Mouse (Mus musculus) cerebellum, adult 8-10 months (tissue): ENCODE measurements at regions not wholly inside any gene's neighbourhood (a gene's known extent, or its start where the extent isn't known, plus 50 kb on each side); places are given as distances from the start of the nearest gene placed in this dataset.
A peak's percentile ranks its signal among the peaks of the same experiment; 100 is the strongest.

Experiments
- DNase-seq: peaks from one replicate; pipeline ENCODE4 v3.0.0; 2022

DNA sequence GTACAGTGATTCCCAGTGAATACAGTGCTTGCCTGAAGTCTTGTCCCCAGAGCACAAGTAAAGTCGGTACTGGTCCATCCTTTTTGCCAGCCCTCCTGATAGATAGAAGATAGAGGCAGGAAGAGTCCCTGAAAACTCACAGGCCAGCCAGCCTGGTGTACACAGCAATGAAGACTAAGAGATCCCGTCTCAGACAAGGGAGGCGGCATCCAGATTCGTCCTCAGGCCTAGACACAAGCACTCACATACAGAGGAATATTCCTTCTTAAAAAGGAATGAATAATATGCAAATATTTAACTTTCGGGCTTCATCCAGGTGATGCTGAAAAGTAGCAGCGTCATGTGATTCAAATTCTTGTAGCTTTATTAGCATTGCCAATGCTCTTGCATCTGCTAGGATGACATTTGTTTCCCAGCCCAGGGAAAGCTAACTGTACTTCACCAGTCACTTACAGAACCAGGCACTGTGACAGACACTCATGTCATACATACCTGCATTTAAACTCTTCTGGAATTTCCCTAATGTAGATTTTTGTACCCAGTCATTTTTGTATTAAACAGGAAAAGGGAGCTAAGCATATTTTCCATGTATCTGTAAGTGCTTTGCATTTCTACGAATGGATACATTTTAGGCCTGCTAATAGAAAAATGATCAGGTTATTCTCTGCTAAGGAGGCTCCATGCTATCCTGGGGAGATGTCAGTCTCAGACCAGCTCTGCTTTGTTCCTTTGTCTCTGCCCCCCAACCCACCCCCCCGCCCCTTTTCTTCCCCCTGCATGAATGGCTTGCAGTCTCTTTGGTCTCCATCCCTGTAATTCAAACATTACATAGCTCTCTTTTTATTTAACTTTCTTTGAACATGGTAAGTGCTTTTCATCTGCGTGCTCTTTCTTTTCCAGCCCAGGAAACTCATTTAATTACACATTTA, 162.5 kb upstream of the Gm9747 start:
- no peak for DNase-seq

DNA sequence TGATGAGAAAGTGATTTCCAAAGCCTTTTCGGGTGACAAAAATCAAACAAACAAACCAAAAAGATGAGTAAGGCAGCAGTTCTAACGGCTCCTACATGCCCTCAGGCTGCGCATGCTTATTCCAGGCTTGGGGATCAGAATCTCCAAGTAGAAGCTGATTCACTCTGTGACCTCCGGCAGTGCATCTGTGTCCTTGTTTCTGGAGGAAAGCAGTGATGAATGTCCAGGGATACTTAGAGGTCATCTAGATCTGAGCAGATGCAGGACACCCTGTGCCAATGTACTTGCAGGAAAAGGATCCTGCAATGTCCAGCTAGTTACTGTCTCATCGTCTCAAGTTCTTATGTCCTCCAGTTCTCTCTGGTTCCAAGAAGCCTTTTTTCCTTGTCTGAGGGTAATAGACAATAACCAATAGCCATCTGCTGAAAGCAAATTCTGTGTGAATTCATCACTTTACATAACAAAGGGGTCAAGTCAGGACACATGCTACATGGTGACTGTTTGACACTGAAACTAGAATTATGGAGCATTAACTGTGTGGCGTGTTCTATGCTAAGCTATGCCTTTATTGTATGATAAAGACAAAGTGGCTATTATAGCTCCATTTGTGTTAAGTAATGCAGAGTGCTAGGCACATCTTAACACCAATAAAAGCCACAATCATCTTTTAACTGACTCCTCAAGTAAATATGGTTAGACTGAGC, 143.6 kb upstream of the Gm9747 start:
- DNase-seq: no peak

DNA sequence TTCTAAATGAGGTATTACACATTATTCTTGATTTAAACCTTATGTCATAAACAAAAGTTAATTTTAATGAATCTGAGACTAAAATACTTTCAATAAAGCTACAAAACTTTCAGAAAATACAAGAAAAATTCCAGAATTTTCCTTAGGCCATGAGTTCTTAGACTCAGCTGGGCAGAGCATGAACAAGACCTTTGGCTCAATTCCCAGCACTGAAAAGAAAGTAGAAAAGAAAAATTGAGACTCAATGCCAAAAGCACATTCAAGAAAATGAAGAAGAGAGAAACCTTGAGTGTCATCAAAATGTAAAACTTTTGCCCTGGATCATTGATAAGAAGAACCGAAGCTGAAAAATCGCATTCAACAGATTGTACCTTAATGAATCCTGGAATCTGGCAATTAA, 137.8 kb upstream of the Gm9747 start:
- DNase-seq: no peak

DNA sequence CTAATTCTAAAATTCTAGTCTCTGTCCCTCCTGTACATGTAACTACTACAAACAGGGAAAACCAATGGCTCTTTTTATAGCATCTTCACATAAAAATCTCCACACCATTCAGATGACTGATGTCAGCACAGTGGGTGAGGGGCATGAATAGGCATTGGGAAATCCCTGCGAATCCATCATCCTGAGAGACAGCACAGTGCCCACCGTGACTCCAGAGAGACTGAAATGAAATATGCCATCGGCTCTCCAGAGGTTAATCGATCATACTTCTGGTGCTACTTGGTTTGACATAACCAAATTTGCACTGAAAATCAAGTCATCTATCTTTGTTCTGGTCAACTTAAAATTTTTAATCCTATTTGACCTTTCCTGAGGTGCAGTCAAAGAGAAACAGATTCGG, 126.2 kb upstream of the Gm9747 start:
- no peak for DNase-seq

DNA sequence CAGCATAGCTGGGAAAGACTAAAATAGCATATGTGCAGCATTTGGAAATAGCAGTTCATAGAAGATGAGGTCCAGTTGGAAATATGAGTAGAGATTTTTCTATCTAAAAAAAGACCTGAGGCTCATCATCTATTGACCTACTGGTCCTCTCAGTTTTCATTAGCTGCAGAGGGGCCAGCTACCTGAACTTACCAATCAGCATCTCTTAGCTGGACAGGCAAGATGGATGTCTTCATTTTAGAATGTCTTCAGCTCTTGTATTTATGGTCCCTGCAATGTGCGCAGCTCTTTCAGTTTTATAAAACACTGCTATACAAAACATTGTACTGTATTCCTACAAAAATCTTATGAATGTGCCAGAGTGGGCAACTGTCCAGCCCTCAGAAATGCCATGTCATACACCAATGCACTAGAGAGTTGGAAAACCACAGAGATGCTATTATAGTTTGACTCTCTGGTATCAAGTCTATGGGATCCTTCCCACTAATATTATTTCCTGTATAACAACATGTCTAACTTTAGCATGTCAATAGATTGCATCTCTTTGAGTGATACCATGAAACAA, 122.8 kb upstream of the Gm9747 start:
- no peak for DNase-seq

DNA sequence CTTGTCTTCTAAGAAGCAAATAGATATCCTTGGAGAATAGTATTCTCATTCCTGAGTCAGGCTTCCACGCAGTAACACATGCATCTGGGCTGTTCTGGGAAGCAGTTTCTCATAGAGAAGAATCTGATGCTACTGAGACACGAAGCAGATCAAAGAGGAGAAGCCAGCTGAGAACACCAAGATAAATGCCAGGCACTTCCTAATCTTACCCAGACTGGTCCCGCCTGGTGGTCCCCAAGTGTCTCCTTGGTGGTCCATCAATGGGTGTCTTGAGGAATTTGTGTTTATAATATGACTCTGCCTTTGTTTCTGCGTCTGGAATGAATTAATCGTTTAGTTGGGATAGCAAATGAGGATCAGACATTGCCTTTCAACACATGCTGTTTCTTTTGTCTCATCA, 120.5 kb upstream of the Gm9747 start:
- no peak for DNase-seq

DNA sequence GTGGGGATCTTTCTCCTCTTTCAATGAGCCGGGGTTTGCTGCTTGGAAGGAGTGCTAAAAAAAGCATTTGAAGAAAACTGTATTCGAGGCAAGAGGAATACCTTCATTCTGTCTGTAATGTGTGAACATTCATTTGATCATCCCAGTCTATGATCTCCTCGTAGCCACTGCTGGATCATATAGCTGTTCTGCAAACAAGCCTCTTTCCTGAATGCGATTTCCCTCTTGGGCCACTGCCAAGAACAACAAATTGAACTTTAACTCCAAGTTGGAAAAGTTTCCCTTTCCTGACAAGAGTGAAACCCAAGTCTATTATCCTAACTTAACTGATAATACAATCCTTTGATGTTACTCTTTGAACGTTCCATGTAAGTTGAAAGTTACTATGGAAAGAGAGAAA, 108.4 kb upstream of the Gm9747 start:
- no peak for DNase-seq

DNA sequence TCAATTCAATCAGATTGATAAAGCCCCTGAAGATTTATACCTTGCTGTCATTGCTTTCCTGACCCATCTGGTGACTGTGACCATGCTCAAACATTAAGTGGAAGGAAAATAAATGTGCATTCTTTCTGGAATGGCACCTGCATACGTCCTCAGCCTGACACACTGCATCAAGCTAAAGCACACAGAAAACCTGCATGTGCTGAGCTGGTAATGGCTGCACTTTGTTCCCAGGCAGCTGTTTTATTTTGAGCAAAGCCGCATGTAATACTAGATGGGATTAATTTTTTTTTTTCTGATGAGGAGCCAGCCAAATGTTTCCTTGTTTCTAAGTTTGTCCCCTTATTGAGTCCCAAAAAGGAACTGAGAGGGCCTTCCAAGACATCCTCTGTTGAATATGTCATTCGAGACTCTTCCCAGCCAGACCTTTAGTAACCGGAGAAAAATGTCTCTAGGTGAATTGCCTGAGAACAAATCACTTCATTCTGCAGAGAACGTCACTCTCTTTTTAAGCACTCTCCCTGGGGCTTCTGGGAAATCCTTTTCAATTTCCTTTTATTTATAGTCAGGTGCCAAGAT, 103.1 kb upstream of the Gm9747 start:
- DNase-seq: no peak

DNA sequence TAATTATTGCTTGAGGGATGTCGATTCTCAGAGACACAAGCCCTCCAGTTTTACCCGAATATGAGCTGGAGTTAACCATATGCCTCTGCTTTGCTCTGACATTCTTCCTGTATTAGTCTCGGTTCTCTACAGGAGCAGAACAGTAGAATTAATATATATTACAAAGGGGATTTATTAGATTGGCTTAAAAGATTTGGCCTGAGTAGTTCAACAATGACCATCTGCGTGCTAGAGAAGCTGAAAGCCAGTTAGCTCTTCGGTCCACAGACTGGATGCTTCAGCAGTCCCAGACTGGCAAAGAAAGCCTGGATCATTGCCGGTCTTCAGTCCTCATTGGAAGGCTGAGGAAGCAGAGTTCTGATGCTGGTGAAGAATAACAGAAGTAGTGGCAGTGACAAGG, 100.4 kb upstream of the Gm9747 start:
- no peak for DNase-seq

DNA sequence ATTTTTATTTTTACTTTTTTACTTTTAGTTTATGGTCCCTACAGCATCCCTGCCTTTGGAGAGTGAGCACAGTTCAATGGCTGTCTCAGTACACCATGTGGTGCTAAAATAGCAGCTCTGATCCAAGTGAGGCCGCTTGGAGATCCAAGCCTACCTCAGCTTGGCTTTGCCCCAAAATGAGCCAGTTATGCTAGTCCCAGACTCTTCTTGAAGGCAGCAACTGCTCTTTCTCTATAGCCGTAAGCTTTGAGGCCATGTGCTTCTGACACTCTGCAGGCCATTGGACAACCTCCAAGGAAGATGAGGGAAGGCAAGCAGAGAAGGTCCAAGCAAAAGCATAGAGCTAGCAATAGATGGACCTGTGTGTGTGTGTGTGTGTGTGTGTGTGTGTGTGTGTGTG, 98.0 kb upstream of the Gm9747 start:
- DNase-seq: no peak

DNA sequence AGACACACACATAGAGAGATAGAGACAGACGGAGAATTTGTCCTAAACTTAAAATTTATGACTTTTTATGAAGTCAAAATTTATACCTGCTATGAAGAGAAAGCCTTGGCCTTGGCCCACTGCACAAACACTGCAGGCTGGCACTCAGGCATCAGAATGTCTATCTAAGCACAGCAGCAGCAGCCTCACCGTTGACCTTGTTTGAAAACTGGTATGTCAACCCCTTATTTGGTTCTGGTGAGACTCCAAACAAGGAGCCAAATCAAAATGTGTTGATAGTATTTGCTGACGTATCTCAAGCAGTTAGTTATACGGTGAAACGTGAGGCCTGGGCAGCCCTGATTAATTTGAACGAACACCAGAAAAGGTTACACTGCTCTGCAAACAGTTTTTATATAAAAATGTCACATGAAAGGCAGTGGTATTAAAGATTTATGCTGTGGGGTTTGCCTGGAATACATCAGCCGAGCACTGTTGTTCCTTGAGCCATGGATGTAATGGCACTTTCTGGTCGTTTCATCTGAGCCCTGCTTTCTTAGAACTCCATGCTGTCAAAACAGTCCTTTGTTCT, 97.1 kb upstream of the Gm9747 start:
- DNase-seq: no peak

DNA sequence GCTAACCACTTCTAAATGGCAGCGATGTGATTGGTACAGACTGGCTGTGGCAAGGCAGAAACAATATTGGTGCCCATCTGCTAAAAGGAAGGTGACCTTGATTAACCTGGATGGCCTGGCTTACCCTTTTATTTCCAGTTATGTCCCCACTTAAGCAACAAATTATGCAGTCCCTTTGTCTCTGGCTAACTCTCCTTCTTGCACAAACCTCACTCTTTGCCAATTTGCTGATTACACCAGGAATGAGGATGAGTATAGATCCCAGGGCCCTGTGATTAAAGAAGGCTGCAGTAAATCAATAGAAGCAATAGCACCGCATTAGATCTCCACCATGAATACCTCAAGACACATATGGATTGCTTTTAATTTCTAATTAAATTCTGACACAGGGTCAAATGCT, 87.7 kb upstream of the Gm9747 start:
- DNase-seq: no peak

DNA sequence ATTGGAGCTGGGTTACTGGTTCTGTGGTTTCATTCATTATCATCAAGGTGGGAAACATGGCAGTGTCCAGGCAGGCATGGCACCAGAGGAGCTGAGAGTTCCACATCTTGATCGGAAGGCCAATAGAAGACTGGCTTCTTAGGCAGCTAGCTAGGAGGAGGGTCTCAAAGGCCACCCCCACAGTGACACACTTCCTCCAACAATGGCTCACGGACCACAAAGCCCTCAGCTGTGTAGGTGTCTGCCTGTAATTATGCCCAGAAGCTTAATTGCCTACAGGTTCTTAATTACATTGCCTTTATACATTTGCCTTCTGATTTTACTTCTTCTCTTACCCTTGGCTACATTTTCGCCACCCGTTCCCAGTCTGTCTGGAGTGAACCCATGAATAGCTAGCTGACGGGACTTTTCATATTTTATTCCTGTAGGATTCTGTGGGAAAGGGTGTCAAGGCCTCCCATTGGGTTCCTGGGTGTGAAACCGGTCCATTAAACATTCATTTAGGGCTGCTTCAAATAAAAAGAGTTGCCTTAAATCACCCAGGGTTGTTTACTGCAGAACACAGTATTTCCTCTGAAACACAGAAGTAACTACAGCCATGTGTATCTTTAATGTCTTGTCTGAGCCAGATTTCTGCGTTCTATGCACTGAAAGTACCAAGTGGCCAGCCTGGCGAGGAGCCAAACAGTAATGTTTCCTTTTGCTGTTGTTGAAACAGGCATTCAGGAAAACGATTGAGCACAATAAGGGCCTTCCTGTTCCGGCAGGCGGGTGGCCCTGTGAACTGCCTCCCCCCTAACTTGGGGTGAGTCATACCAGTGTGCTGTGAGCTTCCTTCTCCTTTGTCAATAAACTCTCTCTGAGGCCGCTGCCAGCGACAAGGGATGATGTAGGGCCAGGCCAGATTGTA, 82.4 kb upstream of the Gm9747 start:
- peak; percentile 5 for DNase-seq

DNA sequence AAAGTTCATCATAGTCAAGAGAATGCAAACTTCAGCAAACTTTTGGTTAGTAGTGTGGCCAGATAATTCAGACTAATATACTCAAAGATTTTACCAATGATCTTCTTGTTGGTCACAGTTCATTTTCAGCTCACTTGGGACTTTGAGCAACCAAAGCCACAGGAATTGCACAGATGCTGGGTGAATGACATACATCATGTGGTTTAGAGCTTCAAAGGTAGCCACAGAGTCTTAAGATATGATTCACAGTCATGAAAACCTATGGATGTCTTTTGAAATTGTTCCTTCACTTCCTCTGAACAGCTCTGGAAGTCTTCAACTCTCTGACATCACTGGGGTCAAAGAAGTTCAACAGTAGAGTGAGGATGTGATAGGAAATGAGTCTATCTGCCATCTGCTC, 77.0 kb upstream of the Gm9747 start:
- DNase-seq: no peak

DNA sequence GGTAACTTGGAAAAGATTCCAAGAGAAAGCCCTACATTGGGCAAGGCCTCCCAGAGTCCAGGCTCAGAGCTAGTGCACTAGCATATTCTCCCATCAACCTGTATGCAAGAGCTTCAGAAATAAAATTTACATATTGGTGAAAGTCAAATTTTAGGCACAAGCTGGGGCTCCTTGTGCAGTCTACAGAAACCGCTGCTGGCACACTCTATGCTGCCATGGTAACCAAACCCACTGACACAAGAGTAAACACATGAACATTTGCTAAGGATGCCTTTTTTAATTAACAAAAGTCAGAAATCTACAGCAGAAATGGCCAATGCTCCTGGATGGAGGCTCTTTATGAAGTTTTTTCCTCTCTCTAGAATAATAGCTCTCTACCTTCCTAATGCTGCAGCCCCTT, 75.9 kb upstream of the Gm9747 start:
- no peak for DNase-seq

DNA sequence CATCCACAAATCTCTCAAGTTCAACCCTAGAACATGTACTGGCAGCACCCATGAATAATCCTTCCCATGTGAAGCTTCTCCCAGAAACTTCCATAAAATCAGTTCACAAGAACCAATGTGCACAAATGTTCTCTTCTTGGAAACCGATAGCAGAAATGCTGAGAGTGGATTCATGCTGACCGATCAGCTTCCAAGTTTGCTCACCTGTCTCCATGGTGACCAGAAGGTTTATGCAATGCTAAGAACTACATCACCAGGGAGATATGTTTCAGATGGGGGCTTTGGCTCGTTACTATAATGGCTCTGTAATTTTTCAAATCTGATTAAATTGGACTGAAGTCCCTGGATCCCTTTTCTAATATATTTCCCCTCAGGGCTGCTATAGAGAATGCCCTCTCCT, 74.4 kb upstream of the Gm9747 start:
- no peak for DNase-seq

DNA sequence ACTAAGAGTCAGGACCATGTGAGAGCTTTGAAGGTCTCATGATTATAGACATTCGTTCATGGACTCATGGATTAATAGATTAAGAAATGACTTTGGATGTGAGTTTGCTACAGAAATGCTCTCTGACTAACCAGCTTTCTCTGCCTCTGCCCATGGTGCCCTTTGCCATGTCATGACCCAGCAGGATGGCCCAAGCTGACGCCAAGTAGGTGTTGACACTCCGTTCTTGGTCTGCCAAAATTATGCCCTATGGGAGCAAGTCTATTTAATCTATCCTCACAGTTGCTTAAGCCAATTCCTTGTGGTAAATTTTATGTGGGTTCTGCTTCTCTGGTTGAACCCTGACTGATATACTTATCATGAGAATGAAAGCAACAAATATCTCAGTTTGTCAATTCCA, 73.7 kb upstream of the Gm9747 start:
- no peak for DNase-seq

DNA sequence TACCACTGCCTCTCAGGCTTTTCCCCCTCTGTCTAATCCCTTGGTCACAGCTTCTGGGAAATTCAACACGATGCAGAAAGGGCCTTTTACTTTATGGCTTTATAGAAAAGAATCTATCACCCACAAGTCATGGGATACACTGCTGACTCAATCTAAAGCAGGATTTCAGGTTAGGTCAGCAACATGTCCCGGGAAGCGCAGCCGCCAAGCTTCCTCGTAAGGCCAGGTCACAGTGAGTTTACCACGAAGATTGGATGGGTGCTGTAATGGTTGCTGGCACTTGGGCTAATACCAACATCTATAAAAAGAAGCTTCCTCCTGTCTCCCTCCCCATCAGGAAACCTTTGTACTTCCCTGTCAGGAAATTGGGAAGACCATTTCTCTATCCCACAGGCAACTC, 70.0 kb upstream of the Gm9747 start:
- DNase-seq: no peak

DNA sequence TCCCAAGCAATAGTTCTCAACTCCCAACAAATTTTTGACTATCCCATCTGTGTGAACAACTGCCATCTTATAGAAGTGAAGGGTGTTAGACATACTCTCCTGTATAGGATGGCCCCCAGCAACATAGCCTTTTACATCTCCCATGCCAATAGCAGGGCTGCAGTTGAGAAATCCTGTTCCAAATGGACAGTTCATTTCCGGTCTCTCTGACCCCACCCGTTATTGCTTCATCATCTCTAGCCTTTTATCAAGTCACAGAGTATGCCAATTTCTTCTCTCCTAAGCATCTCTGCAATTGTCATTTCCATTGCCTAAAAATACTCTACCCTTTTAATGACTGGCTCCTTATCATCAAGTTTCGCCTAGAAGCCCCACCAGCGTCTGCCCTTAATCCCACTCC, 64.8 kb upstream of the Gm9747 start:
- no peak for DNase-seq

DNA sequence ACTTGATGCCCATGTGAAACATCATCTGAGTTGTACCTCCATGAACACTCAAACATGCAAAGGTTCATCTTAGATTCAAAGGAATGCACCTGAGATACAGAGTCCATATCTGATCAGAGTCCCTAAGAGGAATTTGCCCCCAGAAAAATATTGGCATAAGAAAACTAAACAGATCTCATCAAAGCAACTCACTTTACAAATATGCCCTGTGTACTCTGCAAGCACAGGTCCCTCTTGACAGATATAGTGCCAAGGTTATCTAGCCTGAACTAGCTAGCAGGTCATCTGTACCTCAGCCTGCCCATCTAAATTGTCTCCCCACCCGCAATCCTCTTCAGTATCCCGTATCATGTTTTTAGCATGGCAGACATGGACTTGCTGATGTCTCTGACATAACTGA, 64.0 kb upstream of the Gm9747 start:
- no peak for DNase-seq

DNA sequence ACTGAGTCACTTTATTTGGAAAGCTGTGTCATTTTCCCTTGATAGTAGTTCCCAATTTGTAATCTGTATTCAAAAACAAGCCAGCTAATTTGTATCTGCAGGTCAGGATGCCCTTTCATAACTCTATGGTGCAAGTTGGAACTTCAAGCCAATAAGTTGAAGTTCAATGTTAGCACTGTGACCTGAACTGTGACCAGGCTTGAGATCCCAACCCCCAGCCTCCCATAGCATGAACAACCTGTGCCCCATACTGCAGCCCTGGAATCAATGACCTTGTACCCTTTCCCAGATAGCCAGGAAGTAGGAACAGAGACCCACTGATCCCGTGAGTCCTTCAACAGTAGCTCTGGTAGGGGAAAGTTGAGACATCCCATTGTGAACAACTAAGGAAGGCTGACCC, 52.5 kb upstream of the Gm9747 start:
- DNase-seq: no peak
